Mouse (Mus musculus): Measurements from ENCODE around the gene Dnm3. TPM values are rescaled to one million over a fixed set of nuclear protein-coding genes. Genes with fewer than 3 reads are reported as not detected.

Dnm3 gene
- polyA plus RNA-seq, 1 experiment from 2014 or later = 2.8 TPM

GRCm38 (mm10) chr1:162224817-162225605, 252.8 kb downstream of the Dnm3 start:
- Histone ChIP-seq H3K27ac (ENCODE audit: low read length) (peak overlapping the region; percentile 73), H3K4me2 (ENCODE audit: low read depth, low read length) (no peak overlapping the region), H3K9ac (ENCODE audit: low read length) (no peak overlapping the region), H3K9me3 (ENCODE audit: control insufficient read depth, low read length) (no peaks in the 10 kb centered on the region), H3K36me3 (ENCODE audit: control insufficient read depth, insufficient read depth, low read length) (no peaks in the 10 kb centered on the region), H3K27me3 (ENCODE audit: control insufficient read depth, insufficient read depth, low read depth, low read length) (no peaks in the 10 kb centered on the region), H3K4me1 (replicated peaks; ENCODE audit: control insufficient read depth, insufficient read depth, low read length) (peaks cover 13% of the 10 kb centered on the region), H3K4me3 (ENCODE audit: low read length) (no peak overlapping the region)
- peak; percentile 71 for ATAC-seq (ENCODE audit: low read depth)
- 33% methylated on average over 10 of the region's 10 CpGs for WGBS

DNA sequence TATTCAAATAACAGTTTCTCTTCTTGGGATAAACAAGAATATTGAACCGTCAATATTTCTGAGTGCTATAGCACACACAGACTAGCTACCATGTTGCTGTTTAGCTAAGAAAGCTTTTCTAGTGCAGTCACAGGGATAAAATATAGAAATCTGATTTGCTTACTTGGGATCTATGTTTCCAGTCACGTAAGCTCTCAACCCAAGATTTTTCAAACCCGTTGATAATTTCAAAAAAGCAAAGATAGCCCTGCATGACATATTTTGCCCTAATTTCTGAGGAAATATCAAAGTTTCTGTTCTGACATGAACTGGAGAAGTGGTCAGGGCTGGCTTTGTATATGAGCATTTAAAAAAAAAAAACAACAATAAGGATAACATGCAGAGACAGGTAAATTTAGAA, 253.8 kb downstream of the Dnm3 start:
- H3K9ac ChIP-seq (ENCODE audit: low read length) = no peak overlapping the region
- no peak overlapping the region for H3K4me2 ChIP-seq (ENCODE audit: low read depth, low read length)
- no peak overlapping the region for H3K4me3 ChIP-seq (ENCODE audit: low read length)
- H3K27me3 ChIP-seq (ENCODE audit: control insufficient read depth, insufficient read depth, low read depth, low read length) = no peaks in the 10 kb centered on the region
- ATAC-seq (ENCODE audit: low read depth) = no peak
- WGBS = 60% methylated on average over 3 of the region's 3 CpGs
- peaks cover 13% of the 10 kb centered on the region for H3K4me1 ChIP-seq (replicated peaks; ENCODE audit: control insufficient read depth, insufficient read depth, low read length)
- H3K9me3 ChIP-seq (ENCODE audit: control insufficient read depth, low read length) = no peaks in the 10 kb centered on the region
- H3K27ac ChIP-seq (ENCODE audit: low read length) = no peak overlapping the region
- H3K36me3 ChIP-seq (ENCODE audit: control insufficient read depth, insufficient read depth, low read length) = no peaks in the 10 kb centered on the region

GRCm38 (mm10) chr1:162223258-162223940, 254.4 kb downstream of the Dnm3 start:
- H3K4me1 ChIP-seq (replicated peaks; ENCODE audit: control insufficient read depth, insufficient read depth, low read length) = peaks cover 13% of the 10 kb centered on the region
- H3K4me3 ChIP-seq (ENCODE audit: low read length) = no peak overlapping the region
- H3K27me3 ChIP-seq (ENCODE audit: control insufficient read depth, insufficient read depth, low read depth, low read length) = no peaks in the 10 kb centered on the region
- ATAC-seq (ENCODE audit: low read depth) = no peak
- H3K9ac ChIP-seq (ENCODE audit: low read length) = no peak overlapping the region
- H3K36me3 ChIP-seq (ENCODE audit: control insufficient read depth, insufficient read depth, low read length) = no peaks in the 10 kb centered on the region
- WGBS = 60% methylated on average over 8 of the region's 8 CpGs
- H3K27ac ChIP-seq (ENCODE audit: low read length) = peak overlapping the region; percentile 23
- no peak overlapping the region for H3K4me2 ChIP-seq (ENCODE audit: low read depth, low read length)
- no peaks in the 10 kb centered on the region for H3K9me3 ChIP-seq (ENCODE audit: control insufficient read depth, low read length)

DNA sequence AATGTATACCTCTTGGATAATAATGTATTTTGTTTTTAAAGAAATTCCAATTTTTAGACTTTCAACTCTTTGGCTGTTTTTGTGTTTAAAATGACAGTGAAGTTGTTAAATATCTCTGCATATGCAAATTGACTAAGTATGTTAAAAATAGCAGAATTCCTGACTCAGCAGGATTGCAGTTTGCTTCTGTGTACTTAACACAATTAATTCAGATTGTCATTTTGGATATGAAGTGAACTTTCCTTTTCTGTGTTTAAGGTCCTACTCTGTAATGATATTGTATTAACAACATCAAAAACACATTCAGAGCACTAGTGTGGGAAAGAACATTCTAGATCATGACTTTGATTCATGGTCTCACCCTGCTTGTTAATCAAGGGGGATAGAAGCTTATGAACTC, 255.5 kb downstream of the Dnm3 start:
- Histone ChIP-seq H3K9me3 (ENCODE audit: control insufficient read depth, low read length) (no peaks in the 10 kb centered on the region), H3K27ac (ENCODE audit: low read length) (no peak overlapping the region), H3K4me2 (ENCODE audit: low read depth, low read length) (no peak overlapping the region), H3K4me3 (ENCODE audit: low read length) (no peak overlapping the region), H3K27me3 (ENCODE audit: control insufficient read depth, insufficient read depth, low read depth, low read length) (no peaks in the 10 kb centered on the region), H3K36me3 (ENCODE audit: control insufficient read depth, insufficient read depth, low read length) (no peaks in the 10 kb centered on the region), H3K9ac (ENCODE audit: low read length) (no peak overlapping the region), H3K4me1 (replicated peaks; ENCODE audit: control insufficient read depth, insufficient read depth, low read length) (peaks cover 13% of the 10 kb centered on the region)
- ATAC-seq (ENCODE audit: low read depth) = no peak

- Histone ChIP-seq H3K4me1 (replicated peaks; ENCODE audit: control insufficient read depth, insufficient read depth, low read length) (peaks cover 13% of the 10 kb centered on the region), H3K27me3 (ENCODE audit: control insufficient read depth, insufficient read depth, low read depth, low read length) (no peaks in the 10 kb centered on the region), H3K27ac (ENCODE audit: low read length) (no peak overlapping the region), H3K9me3 (ENCODE audit: control insufficient read depth, low read length) (no peaks in the 10 kb centered on the region), H3K4me3 (ENCODE audit: low read length) (no peak overlapping the region), H3K4me2 (ENCODE audit: low read depth, low read length) (peak overlapping the region; percentile 27; the same call in 1 of the 2 replicates), H3K36me3 (ENCODE audit: control insufficient read depth, insufficient read depth, low read length) (no peaks in the 10 kb centered on the region), H3K9ac (ENCODE audit: low read length) (no peak overlapping the region)
- ATAC-seq (ENCODE audit: low read depth) = no peak
- 8% methylated on average over 4 of the region's 4 CpGs for WGBS
Measured at GRCm38 (mm10) chr1:162221801-162222301, 256.0 kb downstream of the Dnm3 start.

DNA sequence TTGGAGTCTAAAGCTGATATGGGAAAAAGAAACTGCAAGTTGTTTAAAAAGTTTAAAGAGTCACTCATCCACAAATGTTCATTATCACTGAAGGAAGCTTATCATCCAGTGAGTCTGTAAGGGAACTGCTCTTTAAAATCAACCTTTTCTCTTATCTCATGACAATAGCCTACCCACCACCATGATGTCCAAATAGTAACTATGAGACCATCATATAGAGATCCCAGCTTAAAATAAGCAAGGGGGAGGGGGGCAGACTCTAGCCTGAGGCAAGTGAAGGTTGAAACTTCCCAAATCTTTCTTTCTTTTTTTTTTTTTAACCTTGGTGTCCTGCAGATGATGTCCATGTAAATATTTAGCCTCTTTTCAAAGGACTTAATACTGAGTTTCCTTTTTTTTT, 256.9 kb downstream of the Dnm3 start:
- Histone ChIP-seq H3K27me3 (ENCODE audit: control insufficient read depth, insufficient read depth, low read depth, low read length) (no peaks in the 10 kb centered on the region), H3K4me1 (replicated peaks; ENCODE audit: control insufficient read depth, insufficient read depth, low read length) (peaks cover 12% of the 10 kb centered on the region), H3K27ac (ENCODE audit: low read length) (peak overlapping the region; percentile 80), H3K9ac (ENCODE audit: low read length) (peak overlapping the region; percentile 63), H3K9me3 (ENCODE audit: control insufficient read depth, low read length) (no peaks in the 10 kb centered on the region), H3K4me3 (ENCODE audit: low read length) (peak overlapping the region; percentile 44), H3K36me3 (ENCODE audit: control insufficient read depth, insufficient read depth, low read length) (no peaks in the 10 kb centered on the region), H3K4me2 (ENCODE audit: low read depth, low read length) (peak overlapping the region; percentile 57)
- ATAC-seq (ENCODE audit: low read depth) = no peak

DNA sequence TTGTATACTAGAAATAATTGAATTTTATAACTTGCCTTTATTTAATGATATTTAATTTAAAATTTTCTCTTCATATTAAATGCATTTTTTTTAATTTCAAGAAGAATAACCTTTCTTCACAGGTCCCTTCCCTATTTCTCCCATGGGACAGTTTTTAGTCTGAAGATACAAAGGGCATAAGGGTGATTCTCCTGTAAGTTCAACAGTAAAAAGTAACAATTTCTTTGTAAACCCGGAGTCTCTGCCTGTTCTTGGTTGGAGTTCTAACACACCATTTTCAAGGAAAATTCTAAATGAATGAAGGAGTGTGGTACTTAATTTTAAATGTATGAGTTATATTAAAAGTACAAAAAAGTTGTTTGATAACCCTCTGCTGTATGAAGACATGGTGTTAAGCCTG, 258.1 kb downstream of the Dnm3 start:
- no peaks in the 10 kb centered on the region for H3K9me3 ChIP-seq (ENCODE audit: control insufficient read depth, low read length)
- no peak for ATAC-seq (ENCODE audit: low read depth)
- peaks cover 10% of the 10 kb centered on the region for H3K4me1 ChIP-seq (replicated peaks; ENCODE audit: control insufficient read depth, insufficient read depth, low read length)
- H3K27me3 ChIP-seq (ENCODE audit: control insufficient read depth, insufficient read depth, low read depth, low read length) = no peaks in the 10 kb centered on the region
- WGBS = 55% methylated on average over 1 of the region's 1 CpGs
- H3K27ac ChIP-seq (ENCODE audit: low read length) = no peak overlapping the region
- H3K9ac ChIP-seq (ENCODE audit: low read length) = 0 out of 2 replicates have a peak overlapping the region, but pooled peaks have one; percentile 35
- H3K4me3 ChIP-seq (ENCODE audit: low read length) = peak overlapping the region; percentile 35
- no peaks in the 10 kb centered on the region for H3K36me3 ChIP-seq (ENCODE audit: control insufficient read depth, insufficient read depth, low read length)
- peak overlapping the region; percentile 36 for H3K4me2 ChIP-seq (ENCODE audit: low read depth, low read length)

- 25% methylated on average over 8 of the region's 8 CpGs for WGBS
- H3K9me3 ChIP-seq (ENCODE audit: control insufficient read depth, low read length) = no peaks in the 10 kb centered on the region
- H3K27ac ChIP-seq (ENCODE audit: low read length) = peak overlapping the region; percentile 99
- H3K27me3 ChIP-seq (ENCODE audit: control insufficient read depth, insufficient read depth, low read depth, low read length) = no peaks in the 10 kb centered on the region
- H3K36me3 ChIP-seq (ENCODE audit: control insufficient read depth, insufficient read depth, low read length) = no peaks in the 10 kb centered on the region
- H3K4me3 ChIP-seq (ENCODE audit: low read length) = peak overlapping the region; percentile 63
- H3K4me1 ChIP-seq (replicated peaks; ENCODE audit: control insufficient read depth, insufficient read depth, low read length) = peaks cover 8% of the 10 kb centered on the region
- no peak for ATAC-seq (ENCODE audit: low read depth)
- peak overlapping the region; percentile 82 for H3K9ac ChIP-seq (ENCODE audit: low read length)
- peak overlapping the region; percentile 16; the same call in 1 of the 2 replicates for H3K4me2 ChIP-seq (ENCODE audit: low read depth, low read length)
Measured at GRCm38 (mm10) chr1:162218530-162219180, 259.2 kb downstream of the Dnm3 start.
